Mouse (Mus musculus) R1 (cell line): ENCODE measurements around the gene Ppp1r26.
A peak's percentile ranks its signal among the peaks of the same experiment; 100 is the strongest.

ENCODE experiments used
- DNase-seq: peaks from one replicate; pipeline ENCODE4 v3.0.0-alpha.2; 2018; ENCODE audit warnings: low read depth, low spot score

Ppp1r26 gene

GRCm38 (mm10) chr2:28496671-28497070 is 50.1 kb downstream of the Ppp1r26 start, which contains the start of gene Gbgt1:
Gene Gbgt1 (plus strand): TSS chr2:28496891.
- peak; percentile 57 for DNase-seq

- DNase-seq = no peak
Observed at GRCm38 (mm10) chr2:28497561-28497960, 51.0 kb downstream of the Ppp1r26 start.

- no peak for DNase-seq
Observed at GRCm38 (mm10) chr2:28498431-28498830, 51.8 kb downstream of the Ppp1r26 start.

- DNase-seq = no peak
Observed at GRCm38 (mm10) chr2:28502987-28503386, 56.4 kb downstream of the Ppp1r26 start.

GRCm38 (mm10) chr2:28504676-28505075 is 58.1 kb downstream of the Ppp1r26 start:
- DNase-seq = no peak
